Mouse (Mus musculus) embryonic facial prominence, embryonic 10.5 days (tissue): ENCODE measurements around the gene Arid3a. TPM values are rescaled to one million over a fixed set of nuclear protein-coding genes. Genes with fewer than 3 reads are reported as not detected.

ENCODE experiments used
- DNase-seq: peaks from one replicate; pipeline ENCODE4 v3.0.0-alpha.2; 2017; ENCODE audit warnings: low spot score
- H3K27ac ChIP-seq: fragments of 300-500 bp; sonication (generic); replicated peaks from 2 replicates; pipeline ENCODE4 v1.5.1; 2016; ENCODE audit warnings: mild to moderate bottlenecking
- H3K27me3 ChIP-seq: fragments of 300-500 bp; sonication (generic); replicated peaks from 2 replicates; pipeline ENCODE4 v1.6.1; 2016; ENCODE audit warnings: low read depth, mild to moderate bottlenecking; ENCODE audit not compliant: poor library complexity, severe bottlenecking
- H3K36me3 ChIP-seq: fragments of 300-500 bp; sonication (generic); replicated peaks from 2 replicates; pipeline ENCODE4 v1.6.1; 2016; ENCODE audit warnings: mild to moderate bottlenecking, moderate library complexity
- H3K4me1 ChIP-seq: fragments of 300-500 bp; sonication (generic); 2 replicates; pipeline ENCODE4 v1.6.1; 2016
- H3K4me3 ChIP-seq: fragments of 300-500 bp; sonication (generic); 2 replicates; pipeline ENCODE4 v1.5.1; 2016; ENCODE audit warnings: mild to moderate bottlenecking, moderate library complexity
- H3K9me3 ChIP-seq: fragments of 300-500 bp; sonication (generic); 2 replicates; pipeline ENCODE4 v1.6.1; 2016; ENCODE audit warnings: mild to moderate bottlenecking
- WGBS: fragments of 180-500 bp; shearing (Covaris S2); methylation state at CpG from one replicate; pipeline ENCODE4 v1.1.7; 2016; 5-methylcytosine and 5-hydroxymethylcytosine counted together
- polyA plus RNA-seq: library from polyadenylated mRNA; unstranded; fragments of >200 nt; fragmentation: Nextera tagmentation; extraction: Ambion mirVana; gene quantifications from 2 replicates; pipeline ENCODE4 v1.2.1, GENCODE M21; 2016

Arid3a gene
- polyA plus RNA-seq, 1 experiment from 2014 or later, result 15.7 TPM

DNA sequence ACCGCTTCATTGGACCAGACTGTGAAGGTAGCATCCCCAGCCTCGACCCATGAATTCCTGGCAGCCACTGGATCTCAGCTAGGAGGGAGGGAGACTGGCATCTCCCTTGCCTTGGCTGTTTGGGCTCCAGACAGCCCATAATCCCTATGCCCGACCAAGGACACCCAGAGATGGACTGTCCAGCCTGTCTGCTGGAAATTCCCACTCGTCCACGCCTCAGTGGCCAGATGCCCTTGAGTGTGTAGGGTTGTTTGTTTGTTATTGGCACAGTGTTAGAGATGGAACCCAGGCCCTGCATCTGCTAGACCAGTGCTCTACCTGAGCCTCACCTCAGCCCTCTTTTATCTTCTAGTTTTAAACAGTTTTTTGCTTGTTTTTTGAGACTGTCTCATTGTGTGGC is 38.5 kb downstream of the Arid3a start:
- peaks cover 21% of the 10 kb centered on the region for H3K27me3 ChIP-seq
- 93% methylated on average over 5 of the region's 5 CpGs for WGBS
- H3K9me3 ChIP-seq, result no peaks in the 10 kb centered on the region
- H3K4me1 ChIP-seq, result peaks cover 16% of the 10 kb centered on the region
- DNase-seq, result no peak
- H3K36me3 ChIP-seq, result peaks cover 79% of the 10 kb centered on the region
- H3K27ac ChIP-seq, result no peak overlapping the region
- no peak overlapping the region for H3K4me3 ChIP-seq

DNA sequence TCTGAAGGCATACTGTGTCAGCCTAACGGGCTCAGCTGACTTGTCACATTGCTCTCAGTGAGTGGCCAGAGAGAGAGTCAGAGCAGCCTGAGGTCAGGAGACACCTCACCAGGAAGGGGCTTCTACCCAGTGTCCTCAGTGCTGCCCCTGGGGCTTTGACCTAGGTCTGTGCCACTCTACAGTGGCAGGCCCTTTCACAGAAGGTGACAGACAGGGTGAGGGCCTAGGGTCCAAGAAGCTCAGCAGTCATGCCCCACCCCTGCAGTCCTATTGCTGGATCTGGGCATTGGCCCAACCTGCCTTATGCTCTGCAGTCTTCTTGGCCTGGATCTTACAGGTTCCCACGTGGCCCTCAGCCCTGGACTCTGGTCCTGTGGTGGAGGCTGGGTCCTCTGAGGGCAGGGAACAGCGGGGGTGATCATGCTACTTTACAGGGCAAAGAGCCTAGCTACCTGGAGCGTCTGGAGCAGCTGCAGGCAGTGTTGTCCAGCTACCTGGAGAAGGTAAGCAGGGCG is 40.1 kb downstream of the Arid3a start:
- H3K4me3 ChIP-seq, result no peak overlapping the region
- H3K27me3 ChIP-seq, result peaks cover 38% of the 10 kb centered on the region
- no peak for DNase-seq
- peaks cover 15% of the 10 kb centered on the region for H3K4me1 ChIP-seq
- WGBS, result 91% methylated on average over 5 of the region's 5 CpGs
- no peaks in the 10 kb centered on the region for H3K9me3 ChIP-seq
- H3K36me3 ChIP-seq, result peaks cover 69% of the 10 kb centered on the region
- no peak overlapping the region for H3K27ac ChIP-seq

DNA sequence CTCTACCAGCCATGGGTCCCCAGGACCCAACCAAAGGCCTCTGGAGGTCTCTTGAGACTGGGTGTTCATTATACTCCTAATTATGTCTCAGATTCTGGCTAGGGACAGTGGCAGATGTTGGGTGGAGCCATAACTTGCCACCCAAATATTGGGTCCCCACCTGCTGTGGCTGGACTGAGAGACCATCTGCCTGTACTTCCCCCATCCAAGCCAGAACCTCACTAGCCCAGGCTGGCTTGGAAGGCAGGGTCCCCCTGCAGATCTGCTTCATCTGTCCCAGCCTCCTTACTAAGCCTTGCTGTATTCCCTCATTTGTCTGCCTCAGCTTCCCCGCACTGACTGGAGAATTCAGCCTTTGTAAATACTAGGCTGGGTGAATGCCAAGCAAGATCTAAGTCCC is 41.3 kb downstream of the Arid3a start:
- H3K4me1 ChIP-seq, result peaks cover 15% of the 10 kb centered on the region
- H3K4me3 ChIP-seq, result no peak overlapping the region
- WGBS, result 94% methylated on average over 1 of the region's 1 CpGs
- H3K27me3 ChIP-seq, result peaks cover 50% of the 10 kb centered on the region
- DNase-seq, result no peak
- peaks cover 57% of the 10 kb centered on the region for H3K36me3 ChIP-seq
- no peak overlapping the region for H3K27ac ChIP-seq
- H3K9me3 ChIP-seq, result no peaks in the 10 kb centered on the region

DNA sequence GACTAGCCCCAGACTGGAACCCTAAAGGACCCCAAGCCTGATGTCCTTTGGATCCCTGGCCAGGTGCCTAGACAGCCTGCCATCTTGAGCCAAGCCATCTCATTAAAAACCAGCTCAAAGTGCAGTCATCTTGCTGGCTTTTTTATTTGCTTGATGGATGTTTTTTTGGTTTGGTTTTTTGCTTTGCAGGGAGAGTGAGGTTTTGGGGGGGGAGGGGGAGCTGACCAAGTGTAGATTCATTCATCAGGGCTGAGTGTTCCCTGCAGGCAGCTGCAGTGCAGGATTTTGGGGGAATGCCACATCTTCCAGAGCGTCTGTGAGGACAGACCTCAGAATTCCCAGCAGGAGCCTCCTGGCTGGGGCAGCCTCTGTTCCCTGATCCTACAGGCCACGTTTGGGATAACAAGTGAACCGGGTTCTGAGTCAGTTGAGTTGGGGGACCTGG is 42.3 kb downstream of the Arid3a start:
- Histone ChIP-seq H3K4me3 (no peak overlapping the region), H3K4me1 (peaks cover 15% of the 10 kb centered on the region), H3K27me3 (peaks cover 57% of the 10 kb centered on the region), H3K36me3 (peaks cover 54% of the 10 kb centered on the region), H3K9me3 (no peaks in the 10 kb centered on the region), H3K27ac (no peak overlapping the region)
- 13% methylated on average over 3 of the region's 3 CpGs for WGBS
- DNase-seq, result no peak

DNA sequence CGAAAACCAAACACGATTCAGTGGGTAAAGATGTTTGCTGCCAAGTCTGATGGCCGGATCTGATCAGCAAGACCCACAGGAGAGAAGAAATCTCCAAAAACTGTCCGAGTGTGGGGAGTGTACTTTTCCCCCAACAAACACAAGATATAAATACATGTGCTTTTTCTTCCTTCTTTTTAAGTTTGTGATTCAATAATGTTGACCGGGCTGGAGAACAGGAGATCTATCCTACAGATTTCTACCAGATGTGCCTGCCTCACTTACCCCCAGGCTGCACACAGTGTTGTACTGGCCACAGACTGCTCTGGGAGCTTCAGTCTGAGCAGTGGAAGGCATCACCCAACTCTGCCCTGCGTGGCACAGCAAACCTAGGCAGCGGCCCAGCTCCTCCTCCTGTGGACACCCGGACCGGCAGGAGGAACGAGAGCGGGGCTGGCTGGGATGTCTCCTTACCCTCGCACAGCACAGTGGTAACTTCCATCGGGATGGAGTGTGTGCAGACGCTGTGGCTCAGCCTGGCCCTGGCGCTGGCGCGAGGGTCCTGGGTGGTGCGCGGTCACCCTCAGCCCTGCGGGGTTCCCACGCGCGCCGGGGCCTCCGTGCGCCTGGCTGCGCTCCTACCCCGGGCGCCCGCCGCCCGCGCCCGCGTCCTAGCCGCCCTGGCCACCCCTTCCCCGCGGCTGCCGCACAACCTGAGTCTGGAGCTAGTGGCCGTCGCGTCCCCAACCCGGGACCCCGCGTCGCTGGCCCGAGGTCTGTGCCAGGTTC is 43.8 kb downstream of the Arid3a start, which contains the start of gene Grin3b:
Grin3b (plus strand) TSS at position 301 of the 768 bp plus-strand sequence.
- Histone ChIP-seq H3K4me1 (peaks cover 15% of the 10 kb centered on the region), H3K9me3 (no peaks in the 10 kb centered on the region), H3K4me3 (peak within 1 kb of the TSS; percentile 65), H3K36me3 (peaks cover 54% of the 10 kb centered on the region), H3K27me3 (peaks cover 57% of the 10 kb centered on the region), H3K27ac (peak within 1 kb of the TSS; percentile 79)
- peak; percentile 58 for DNase-seq
- 7% methylated on average over 47 of the region's 47 CpGs for WGBS

DNA sequence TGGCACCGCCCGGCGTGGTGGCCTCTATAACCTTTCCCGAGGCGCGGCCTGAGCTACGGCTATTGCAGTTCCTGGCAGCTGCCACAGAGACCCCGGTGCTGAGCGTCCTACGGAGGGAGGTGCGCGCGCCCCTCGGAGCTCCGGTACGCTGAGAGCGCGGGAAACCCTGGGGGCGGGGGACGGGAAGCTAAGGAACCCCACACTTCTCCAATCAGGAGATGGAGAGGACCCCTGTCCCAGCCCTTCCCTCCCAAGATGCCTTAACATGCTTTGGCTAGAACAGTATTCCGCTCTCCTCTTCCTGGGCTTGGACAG is 44.3 kb downstream of the Arid3a start:
- Histone ChIP-seq H3K4me3 (peak overlapping the region; percentile 65), H3K27ac (peak overlapping the region; percentile 79), H3K9me3 (no peaks in the 10 kb centered on the region), H3K36me3 (peaks cover 54% of the 10 kb centered on the region), H3K4me1 (peaks cover 15% of the 10 kb centered on the region), H3K27me3 (peaks cover 57% of the 10 kb centered on the region)
- 5% methylated on average over 21 of the region's 21 CpGs for WGBS
- DNase-seq, result peak; percentile 74

DNA sequence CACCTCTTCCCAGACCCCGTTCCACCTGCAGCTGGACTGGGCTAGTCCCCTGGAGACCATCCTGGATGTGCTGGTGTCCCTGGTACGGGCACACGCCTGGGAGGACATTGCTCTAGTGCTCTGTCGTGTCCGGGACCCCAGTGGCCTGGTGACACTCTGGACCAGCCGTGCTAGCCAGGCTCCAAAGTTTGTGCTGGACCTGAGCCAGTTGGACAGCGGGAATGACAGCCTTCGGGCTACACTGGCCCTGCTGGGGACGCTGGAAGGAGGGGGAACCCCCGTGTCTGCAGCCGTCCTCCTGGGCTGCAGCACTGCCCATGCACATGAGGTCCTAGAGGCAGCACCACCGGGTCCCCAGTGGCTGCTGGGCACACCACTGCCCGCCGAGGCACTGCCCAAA is 46.0 kb downstream of the Arid3a start:
- Histone ChIP-seq H3K9me3 (no peaks in the 10 kb centered on the region; the same call in 1 of the 2 replicates), H3K4me3 (no peak overlapping the region), H3K36me3 (peaks cover 54% of the 10 kb centered on the region), H3K27ac (no peak overlapping the region), H3K4me1 (peaks cover 15% of the 10 kb centered on the region), H3K27me3 (peaks cover 69% of the 10 kb centered on the region)
- no peak for DNase-seq
- WGBS, result 70% methylated on average over 14 of the region's 14 CpGs

DNA sequence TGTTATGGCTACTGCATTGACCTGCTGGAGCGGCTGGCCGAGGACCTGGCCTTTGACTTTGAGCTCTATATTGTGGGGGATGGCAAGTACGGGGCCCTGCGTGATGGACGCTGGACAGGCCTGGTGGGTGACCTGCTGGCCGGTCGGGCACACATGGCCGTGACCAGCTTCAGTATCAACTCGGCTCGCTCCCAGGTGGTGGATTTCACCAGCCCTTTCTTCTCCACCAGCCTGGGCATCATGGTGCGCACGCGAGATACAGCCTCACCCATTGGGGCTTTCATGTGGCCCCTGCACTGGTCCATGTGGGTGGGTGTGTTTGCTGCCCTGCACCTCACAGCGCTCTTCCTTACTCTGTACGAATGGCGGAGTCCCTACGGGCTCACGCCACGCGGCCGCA is 47.2 kb downstream of the Arid3a start:
- DNase-seq, result no peak
- Histone ChIP-seq H3K36me3 (peaks cover 56% of the 10 kb centered on the region), H3K4me1 (peaks cover 15% of the 10 kb centered on the region), H3K27ac (no peak overlapping the region), H3K27me3 (peaks cover 60% of the 10 kb centered on the region), H3K9me3 (no peaks in the 10 kb centered on the region; the same call in 1 of the 2 replicates), H3K4me3 (no peak overlapping the region)
- 89% methylated on average over 21 of the region's 21 CpGs for WGBS

DNA sequence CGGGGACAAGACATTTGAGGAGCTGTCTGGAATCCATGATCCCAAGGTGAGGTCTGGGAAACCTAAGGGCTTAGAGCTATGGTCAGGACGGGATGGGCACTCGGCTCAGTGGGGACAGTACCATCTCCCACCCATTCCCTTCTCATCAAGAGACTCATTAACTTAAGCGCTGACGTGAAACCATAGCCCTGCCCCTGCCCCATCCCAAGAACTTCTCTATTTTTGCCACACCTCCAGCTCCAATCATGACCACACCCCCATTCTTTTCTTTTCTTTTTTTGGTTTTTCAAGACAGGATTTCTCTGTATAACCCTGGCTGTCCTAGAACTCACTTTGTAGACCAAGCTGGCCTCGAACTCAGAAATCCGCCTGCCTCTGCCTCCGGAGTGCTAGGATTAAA is 47.8 kb downstream of the Arid3a start:
- 89% methylated on average over 8 of the region's 8 CpGs for WGBS
- H3K4me3 ChIP-seq, result 0 out of 2 replicates have a peak overlapping the region, but pooled peaks have one; percentile 3
- peaks cover 54% of the 10 kb centered on the region for H3K27me3 ChIP-seq

DNA sequence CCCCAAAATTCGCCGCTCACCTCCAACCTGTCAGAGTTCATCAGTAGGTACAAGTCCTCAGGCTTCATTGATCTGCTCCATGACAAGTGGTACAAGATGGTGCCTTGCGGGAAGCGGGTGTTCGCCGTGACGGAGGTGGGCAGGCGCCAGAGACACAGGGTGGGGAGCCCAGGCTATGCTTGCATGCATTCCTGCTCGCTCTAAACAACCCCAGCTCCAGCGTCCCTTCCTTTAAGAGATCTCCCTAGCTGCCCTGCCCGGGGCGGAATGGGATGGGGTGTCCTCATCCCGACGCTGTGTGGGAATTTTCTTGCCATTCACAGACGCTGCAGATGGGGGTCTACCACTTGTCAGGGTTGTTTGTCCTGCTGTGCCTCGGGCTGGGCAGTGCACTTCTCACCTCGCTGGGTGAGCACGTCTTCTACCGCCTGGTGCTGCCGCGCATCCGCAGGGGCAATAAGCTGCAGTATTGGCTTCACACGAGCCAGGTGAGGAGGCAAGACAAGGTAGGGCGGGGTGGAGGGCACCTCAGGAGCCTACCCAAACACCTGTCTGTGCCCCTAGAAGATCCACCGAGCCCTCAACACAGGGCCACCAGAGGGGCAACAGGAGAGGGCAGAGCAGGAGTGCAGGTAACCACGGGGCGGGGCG is 49.4 kb downstream of the Arid3a start:
- 0 out of 2 replicates have a peak overlapping the region, but pooled peaks have one; percentile 3 for H3K4me3 ChIP-seq
- peaks cover 75% of the 10 kb centered on the region for H3K36me3 ChIP-seq
- H3K4me1 ChIP-seq, result peaks cover 11% of the 10 kb centered on the region
- no peaks in the 10 kb centered on the region; the same call in 1 of the 2 replicates for H3K9me3 ChIP-seq
- no peak for DNase-seq
- 85% methylated on average over 28 of the region's 28 CpGs for WGBS
- no peak overlapping the region for H3K27ac ChIP-seq
- H3K27me3 ChIP-seq, result peaks cover 39% of the 10 kb centered on the region

More for the DNA sequence above, 47.8 kb downstream of the Arid3a start:
- H3K4me1 ChIP-seq, result peaks cover 16% of the 10 kb centered on the region
- H3K36me3 ChIP-seq, result peaks cover 62% of the 10 kb centered on the region
- no peak for DNase-seq
- no peak overlapping the region for H3K27ac ChIP-seq
- H3K9me3 ChIP-seq, result no peaks in the 10 kb centered on the region; the same call in 1 of the 2 replicates

DNA sequence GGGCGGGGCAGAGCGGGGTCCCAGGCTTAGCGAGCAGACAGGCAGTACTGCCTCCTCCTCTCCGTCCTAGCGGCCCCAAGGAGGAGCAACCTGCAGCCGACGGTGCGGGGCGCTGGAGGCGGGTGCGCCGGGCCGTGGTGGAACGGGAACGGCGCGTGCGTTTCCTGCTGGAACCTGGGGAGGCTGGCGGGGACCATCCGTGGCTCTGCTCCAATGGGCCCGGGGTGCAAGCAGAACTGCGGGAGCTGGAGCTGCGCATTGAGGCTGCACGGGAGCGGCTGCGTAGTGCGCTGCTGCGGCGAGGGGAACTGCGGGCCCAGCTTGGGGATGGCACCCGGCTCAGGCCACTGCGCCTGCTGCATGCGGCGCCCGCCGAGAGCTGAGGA is 49.9 kb downstream of the Arid3a start:
- peaks cover 12% of the 10 kb centered on the region; the same call in 1 of the 2 replicates for H3K4me1 ChIP-seq
- no peak overlapping the region for H3K27ac ChIP-seq
- peaks cover 80% of the 10 kb centered on the region for H3K36me3 ChIP-seq
- no peak for DNase-seq
- H3K9me3 ChIP-seq, result no peaks in the 10 kb centered on the region; the same call in 1 of the 2 replicates
- 0 out of 2 replicates have a peak overlapping the region, but pooled peaks have one; percentile 0 for H3K4me3 ChIP-seq
- H3K27me3 ChIP-seq, result peaks cover 34% of the 10 kb centered on the region
- WGBS, result 75% methylated on average over 36 of the region's 36 CpGs

DNA sequence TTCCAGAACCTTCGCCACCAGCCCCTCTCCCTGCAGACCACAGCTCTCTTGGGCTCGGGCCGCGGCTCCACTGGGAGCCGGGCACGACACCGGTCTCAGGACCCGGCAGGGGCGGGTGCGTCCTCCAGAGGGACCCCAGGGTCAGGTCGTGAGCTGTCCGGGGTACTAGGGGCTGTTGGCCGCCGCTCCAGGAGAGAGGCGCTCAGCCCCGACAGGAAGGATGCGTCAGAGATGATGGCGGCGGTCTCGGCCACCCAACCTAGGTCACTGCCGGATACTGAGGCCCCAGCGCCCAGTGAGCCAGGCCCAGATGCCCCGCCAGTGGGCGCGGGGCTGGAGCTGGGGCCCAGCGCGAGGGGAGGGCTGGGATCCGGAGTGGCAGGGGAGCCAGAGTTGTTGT is 50.5 kb downstream of the Arid3a start:
- 84% methylated on average over 28 of the region's 28 CpGs for WGBS
- H3K4me3 ChIP-seq, result peak overlapping the region; percentile 11; the same call in 1 of the 2 replicates

More for the DNA sequence above, 50.5 kb downstream of the Arid3a start:
- no peak for DNase-seq
- Histone ChIP-seq H3K36me3 (peaks cover 82% of the 10 kb centered on the region), H3K9me3 (no peaks in the 10 kb centered on the region; the same call in 1 of the 2 replicates), H3K27me3 (peaks cover 27% of the 10 kb centered on the region), H3K27ac (no peak overlapping the region), H3K4me1 (peaks cover 15% of the 10 kb centered on the region)
